Mouse (Mus musculus) cortical plate, adult 2 months (tissue): Measurements from ENCODE around the gene Gucd1. TPM values are rescaled to one million over a fixed set of nuclear protein-coding genes. Genes with fewer than 3 reads are reported as not detected.
"Not testable (repeated sequence)": the region's sequence is repeated elsewhere in the genome, so short reads cannot be mapped to it uniquely, and the experiment has no call there.

Source experiments
- H3K27ac ChIP-seq: fragments of 200-500 bp; 2 replicates; pipeline ENCODE4 v1.5.1; 2012; ENCODE audit warnings: low read length, control low read depth, inconsistent platforms; ENCODE audit not compliant: insufficient read depth
- H3K4me1 ChIP-seq: fragments of 200-500 bp; 2 replicates; pipeline ENCODE4 v1.6.1; 2011; ENCODE audit warnings: low read length; ENCODE audit not compliant: control insufficient read depth, insufficient read depth
- H3K4me3 ChIP-seq: fragments of 200-500 bp; 2 replicates; pipeline ENCODE4 v1.5.1; 2011; ENCODE audit warnings: mild to moderate bottlenecking, low read length, control low read depth; ENCODE audit not compliant: insufficient read depth
- CTCF ChIP-seq: fragments of 200-500 bp; IDR thresholded peaks from 2 replicates; pipeline ENCODE4 v1.5.1; 2011; ENCODE audit warnings: mild to moderate bottlenecking, control low read depth, low read length; ENCODE audit not compliant: insufficient read depth; ENCODE audit errors: extremely low read depth
- POLR2A ChIP-seq: fragments of 200-500 bp; IDR thresholded peaks from 2 replicates; pipeline ENCODE4 v1.6.1; 2011; ENCODE audit warnings: mild to moderate bottlenecking, low read length, control low read depth; ENCODE audit not compliant: insufficient read depth; ENCODE audit errors: extremely low read depth
- polyA plus RNA-seq: library from polyadenylated mRNA; depleted of rRNA; stranded (reverse); fragments of >200 nt; gene quantifications from 2 replicates; pipeline ENCODE4 v1.2.3, GENCODE M21; 2012

The Gucd1 gene
- polyA plus RNA-seq, 1 experiment = 16.0 TPM

- Histone ChIP-seq H3K27ac (no peak overlapping the region), H3K4me3 (peak overlapping the region; percentile 17; the same call in 1 of the 2 replicates), H3K4me1 (no peaks in the 10 kb centered on the region)
- TF ChIP-seq CTCF = no peak
- TF ChIP-seq POLR2A = no peak
These were observed 152.5 kb downstream of the Gucd1 start for GRCm38 (mm10) chr10:75365231-75365633.

GRCm38 (mm10) chr10:75364796-75365195 lies 153.0 kb downstream of the Gucd1 start:
- H3K4me1 ChIP-seq = no peaks in the 10 kb centered on the region
- no peak overlapping the region for H3K27ac ChIP-seq
- no peak overlapping the region for H3K4me3 ChIP-seq
- TF ChIP-seq POLR2A = no peak

GRCm38 (mm10) chr10:75364214-75364690 lies 153.5 kb downstream of the Gucd1 start:
- H3K4me1 ChIP-seq, H3K4me3 ChIP-seq: not testable (repeated sequence)
- H3K27ac ChIP-seq = 0 out of 2 replicates have a peak overlapping the region, but pooled peaks have one; percentile 34

- Histone ChIP-seq H3K27ac (no peak overlapping the region), H3K4me1 (no peaks in the 10 kb centered on the region), H3K4me3 (no peak overlapping the region)
- TF ChIP-seq POLR2A (no peak), CTCF (no peak)
These were observed 162.4 kb downstream of the Gucd1 start for GRCm38 (mm10) chr10:75355341-75355740.

- not testable (repeated sequence) for H3K27ac ChIP-seq, H3K4me1 ChIP-seq, H3K4me3 ChIP-seq
These were observed 163.9 kb downstream of the Gucd1 start for GRCm38 (mm10) chr10:75353838-75354241.

- H3K4me1 ChIP-seq = no peaks in the 10 kb centered on the region
- no peak overlapping the region for H3K27ac ChIP-seq
- no peak for TF ChIP-seq CTCF
- TF ChIP-seq POLR2A = no peak
- H3K4me3 ChIP-seq = no peak overlapping the region
These were observed 165.2 kb downstream of the Gucd1 start for GRCm38 (mm10) chr10:75352541-75352940.

- Histone ChIP-seq H3K4me3 (no peak overlapping the region), H3K4me1 (no peaks in the 10 kb centered on the region), H3K27ac (no peak overlapping the region)
- no peak for TF ChIP-seq CTCF
- no peak for TF ChIP-seq POLR2A
These were observed 167.2 kb downstream of the Gucd1 start for GRCm38 (mm10) chr10:75350564-75350963.

- Histone ChIP-seq H3K4me1 (no peaks in the 10 kb centered on the region), H3K27ac (no peak overlapping the region)
- TF ChIP-seq CTCF (no peak), POLR2A (no peak)
These were observed 172.5 kb downstream of the Gucd1 start for GRCm38 (mm10) chr10:75345265-75345664.

GRCm38 (mm10) chr10:75344563-75344962 lies 173.2 kb downstream of the Gucd1 start:
- H3K27ac ChIP-seq, H3K4me1 ChIP-seq, H3K4me3 ChIP-seq: not testable (repeated sequence)

More at GRCm38 (mm10) chr10:75345265-75345664, 172.5 kb downstream of the Gucd1 start:
- H3K4me3 ChIP-seq = no peak overlapping the region

- Histone ChIP-seq H3K4me1 (no peaks in the 10 kb centered on the region), H3K4me3 (no peak overlapping the region), H3K27ac (no peak overlapping the region)
- TF ChIP-seq POLR2A (no peak), CTCF (no peak)
These were observed 175.8 kb downstream of the Gucd1 start for GRCm38 (mm10) chr10:75341936-75342335.

- Histone ChIP-seq H3K4me1 (no peaks in the 10 kb centered on the region), H3K27ac (no peak overlapping the region), H3K4me3 (no peak overlapping the region)
- TF ChIP-seq POLR2A (no peak), CTCF (no peak)
These were observed 178.4 kb downstream of the Gucd1 start for GRCm38 (mm10) chr10:75339377-75339776.
